Mouse (Mus musculus) embryo, embryonic 10.5 days (tissue): ENCODE results near the gene Sipa1l3.

Experiments used
- DNase-seq: peaks from one replicate; pipeline ENCODE4 v3.0.0-alpha.2; 2015; ENCODE audit warnings: low spot score

Gene Sipa1l3

DNA sequence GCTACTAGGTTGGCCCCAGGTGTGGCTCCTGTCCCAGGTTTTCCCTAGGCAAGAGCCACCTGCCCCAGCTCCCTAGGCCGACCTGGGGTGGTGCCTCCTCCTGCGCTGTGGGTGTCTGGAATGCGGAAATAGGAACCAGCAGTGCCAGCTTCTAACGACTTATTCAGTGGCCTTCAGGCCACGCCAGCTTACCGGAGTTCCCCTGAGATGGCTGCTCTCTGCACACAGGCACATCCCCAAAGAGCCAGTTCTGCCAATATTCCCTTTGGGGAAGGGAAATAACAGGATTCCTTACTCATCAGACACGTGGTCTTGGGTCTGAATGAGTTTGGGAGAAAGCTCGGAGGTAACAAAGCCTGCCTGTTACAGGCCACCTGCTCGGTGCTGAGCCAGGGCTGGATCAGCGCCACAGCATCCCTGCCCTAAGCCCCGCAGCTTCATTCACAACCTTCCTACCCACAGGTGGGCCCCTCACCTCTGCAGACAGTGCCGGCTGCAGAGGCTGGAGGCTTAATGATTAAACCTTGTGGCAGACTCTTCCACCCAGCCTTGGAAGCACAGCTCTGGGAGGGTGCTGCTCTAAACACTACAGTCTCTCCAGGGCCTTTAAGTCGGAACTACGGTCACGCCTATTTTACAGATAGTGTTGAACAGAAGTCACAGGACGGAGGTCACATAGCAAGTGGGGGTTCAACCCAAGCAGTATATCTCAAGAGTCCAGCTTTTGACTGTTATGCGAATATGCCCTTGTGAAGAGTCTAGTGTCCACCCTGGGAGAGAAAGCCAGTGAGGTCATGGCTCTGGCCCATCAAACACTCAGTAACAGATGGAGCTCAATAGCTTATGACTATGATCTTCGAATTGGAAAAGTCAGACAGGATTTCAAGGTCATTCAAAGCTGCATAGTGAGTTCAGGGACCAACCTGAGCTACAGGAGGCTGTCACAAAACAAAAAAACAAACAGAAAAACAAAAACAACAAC is 12.8 kb downstream of the Sipa1l3 start:
- DNase-seq, result no peak

GRCm38 (mm10) chr7:29504683-29505290 is 13.7 kb downstream of the Sipa1l3 start:
- no peak for DNase-seq

GRCm38 (mm10) chr7:29503616-29504015 is 14.8 kb downstream of the Sipa1l3 start:
- DNase-seq, result no peak

DNA sequence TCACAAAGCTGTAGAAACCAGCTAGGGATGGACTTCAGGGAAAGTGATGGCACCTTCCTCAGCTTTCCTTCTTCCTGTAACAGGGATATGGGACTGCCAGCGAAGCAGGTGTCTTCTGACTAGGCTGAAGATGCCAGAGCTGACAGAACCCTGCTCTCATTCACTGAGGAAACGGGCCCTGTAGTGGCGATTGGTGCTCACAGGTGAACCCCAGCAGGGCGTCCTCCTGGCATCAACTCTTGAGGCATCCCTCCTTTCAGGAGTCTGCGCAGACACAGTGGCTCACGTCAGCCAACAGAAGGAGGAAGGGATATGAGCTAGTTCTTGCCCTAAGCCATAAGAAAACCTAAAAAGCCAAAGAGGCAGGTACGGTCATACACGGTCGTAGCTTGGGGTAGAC is 17.2 kb downstream of the Sipa1l3 start:
- DNase-seq, result no peak

DNA sequence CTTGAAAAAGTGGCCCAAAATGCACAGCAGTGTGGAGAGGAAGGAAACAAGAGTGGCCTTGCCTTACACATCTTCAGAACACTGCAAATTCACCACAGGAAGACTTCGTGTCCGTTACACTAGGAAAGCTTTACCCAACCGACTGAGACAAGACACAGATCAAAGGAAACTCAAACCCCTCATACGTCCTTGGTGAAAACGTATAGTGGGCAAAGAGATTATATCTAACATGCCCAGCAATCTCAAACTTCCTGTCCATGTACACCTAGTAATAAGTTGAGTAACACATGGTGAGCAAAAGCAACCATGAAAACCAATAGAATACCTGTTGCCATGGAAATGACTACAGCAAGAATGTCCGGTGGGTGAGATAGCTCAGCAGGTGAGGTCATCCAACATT is 19.4 kb downstream of the Sipa1l3 start:
- DNase-seq, result no peak

- peak; percentile 55 for DNase-seq
Measured at GRCm38 (mm10) chr7:29496953-29497590, 21.4 kb downstream of the Sipa1l3 start.

- peak; percentile 56 for DNase-seq
Measured at GRCm38 (mm10) chr7:29496332-29496731, 22.1 kb downstream of the Sipa1l3 start.

- no peak for DNase-seq
Measured at GRCm38 (mm10) chr7:29495880-29496279, 22.6 kb downstream of the Sipa1l3 start.

GRCm38 (mm10) chr7:29494854-29495253 is 23.6 kb downstream of the Sipa1l3 start:
- DNase-seq, result no peak

DNA sequence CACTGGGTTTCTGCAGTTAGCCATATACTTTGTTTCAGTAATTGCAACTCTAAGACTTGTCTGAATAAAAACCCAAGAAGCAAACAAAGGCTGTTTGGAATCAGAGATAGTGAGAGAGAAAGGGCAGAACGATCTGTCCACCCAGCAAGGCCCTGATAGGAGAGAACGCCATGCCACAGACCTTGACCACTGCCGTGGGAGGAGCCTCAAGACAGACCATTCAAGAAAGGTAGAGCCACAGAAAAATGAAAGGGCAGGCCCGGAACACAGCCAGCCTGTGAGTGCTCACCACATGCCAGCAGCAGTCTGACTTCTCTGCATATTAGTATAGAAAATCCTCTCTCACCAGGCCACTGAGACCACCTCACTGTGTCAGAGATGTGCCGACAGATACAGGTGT is 24.4 kb downstream of the Sipa1l3 start:
- DNase-seq, result no peak

DNA sequence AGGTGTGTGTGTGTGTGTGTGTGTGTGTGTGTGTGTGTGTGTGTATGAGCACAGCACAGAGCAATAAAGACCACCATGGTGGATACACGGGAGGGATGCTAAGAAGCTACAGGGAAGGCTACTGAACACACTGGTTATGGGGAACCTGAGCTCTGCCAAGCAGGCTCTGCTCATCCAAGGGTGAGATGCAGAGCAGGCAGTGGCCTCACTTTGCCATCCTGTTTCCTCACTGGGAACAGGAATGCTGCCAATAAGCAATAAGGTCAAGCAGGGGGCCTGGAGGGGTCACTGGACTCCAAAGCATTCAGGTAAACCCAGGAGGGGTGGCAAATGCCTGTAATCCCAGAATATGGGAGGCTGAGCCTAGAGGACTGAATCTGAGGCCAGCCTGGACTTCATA is 25.4 kb downstream of the Sipa1l3 start:
- no peak for DNase-seq

DNA sequence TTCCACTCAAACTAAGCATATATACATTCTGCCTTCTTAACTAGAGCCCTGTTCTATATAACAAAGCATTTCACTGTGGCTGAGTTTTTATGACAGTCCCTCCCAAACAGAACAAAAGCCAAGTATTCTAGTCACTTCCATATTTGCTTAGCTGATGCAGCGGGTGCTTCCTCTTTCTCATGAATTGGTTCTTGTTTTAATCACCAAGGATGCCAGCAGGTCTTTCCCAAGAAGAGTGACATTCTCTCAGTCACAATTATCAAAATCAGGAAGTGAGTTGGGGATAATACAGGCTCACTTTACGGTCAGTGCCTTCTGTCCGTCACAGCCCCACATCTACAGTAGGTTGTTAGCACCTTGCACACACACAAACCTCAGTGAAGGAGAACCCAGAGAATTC is 26.6 kb downstream of the Sipa1l3 start:
- no peak for DNase-seq

GRCm38 (mm10) chr7:29491471-29491755 is 27.0 kb downstream of the Sipa1l3 start:
- no peak for DNase-seq

DNA sequence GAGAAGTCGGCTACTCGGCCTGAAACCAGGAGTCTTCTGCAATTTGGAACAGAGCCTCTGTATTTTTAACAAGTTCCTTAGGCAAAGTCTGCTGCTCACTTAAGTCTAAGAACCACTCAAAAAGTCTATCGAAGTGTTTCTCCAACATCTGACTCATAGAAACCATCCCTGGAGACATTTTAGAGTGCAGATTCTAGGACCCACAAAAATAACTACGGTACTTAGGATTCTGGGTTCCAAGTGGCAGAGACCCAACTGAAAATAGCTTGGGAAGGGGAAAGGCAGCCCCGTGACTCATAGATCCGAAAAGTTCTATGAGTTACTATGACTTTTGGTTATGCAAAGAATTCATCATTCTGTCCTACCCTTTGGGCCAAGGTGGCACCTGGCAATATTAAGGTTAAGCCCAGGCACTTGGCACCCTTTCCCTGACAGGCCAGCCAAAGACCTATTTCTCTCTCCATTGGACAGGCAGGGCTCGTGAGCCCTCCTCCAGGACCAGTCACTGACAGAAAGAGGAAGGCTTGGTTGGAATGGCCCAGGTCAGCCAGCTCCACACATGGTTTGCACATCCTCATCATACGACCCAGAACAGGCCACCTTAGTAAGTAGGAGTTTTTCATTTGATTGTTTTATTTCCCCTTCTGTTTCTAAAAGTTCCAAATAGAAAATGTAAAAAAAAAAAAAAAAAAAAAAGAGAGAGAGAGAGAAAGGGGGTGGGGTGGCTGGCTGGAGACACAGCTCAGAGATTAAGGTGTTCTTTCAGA is 27.6 kb downstream of the Sipa1l3 start:
- DNase-seq, result no peak

- DNase-seq, result peak; percentile 84
Measured at GRCm38 (mm10) chr7:29489851-29490250, 28.6 kb downstream of the Sipa1l3 start.

GRCm38 (mm10) chr7:29489364-29489763 is 29.1 kb downstream of the Sipa1l3 start:
- DNase-seq, result no peak

DNA sequence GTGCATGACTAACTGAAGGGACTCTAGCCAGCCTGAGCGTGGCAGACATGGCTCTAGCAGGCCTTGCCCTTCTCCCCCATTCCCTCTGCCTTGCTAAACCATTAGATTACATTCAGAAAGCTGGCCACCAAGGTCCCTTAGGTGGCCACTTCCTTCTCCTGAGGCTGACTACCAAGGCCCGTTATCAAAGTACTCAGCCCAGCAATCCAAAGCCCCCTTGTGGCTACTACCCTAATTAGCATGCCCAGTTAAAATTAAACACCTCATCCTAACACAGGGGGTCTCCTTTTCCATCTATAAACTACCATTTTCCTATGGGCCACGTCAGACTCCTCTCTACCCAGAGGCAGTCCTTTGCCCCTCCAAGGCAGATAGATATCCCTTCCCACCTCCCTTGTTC is 31.7 kb downstream of the Sipa1l3 start:
- DNase-seq, result no peak

- no peak for DNase-seq
Measured at GRCm38 (mm10) chr7:29485721-29486120, 32.7 kb downstream of the Sipa1l3 start.

DNA sequence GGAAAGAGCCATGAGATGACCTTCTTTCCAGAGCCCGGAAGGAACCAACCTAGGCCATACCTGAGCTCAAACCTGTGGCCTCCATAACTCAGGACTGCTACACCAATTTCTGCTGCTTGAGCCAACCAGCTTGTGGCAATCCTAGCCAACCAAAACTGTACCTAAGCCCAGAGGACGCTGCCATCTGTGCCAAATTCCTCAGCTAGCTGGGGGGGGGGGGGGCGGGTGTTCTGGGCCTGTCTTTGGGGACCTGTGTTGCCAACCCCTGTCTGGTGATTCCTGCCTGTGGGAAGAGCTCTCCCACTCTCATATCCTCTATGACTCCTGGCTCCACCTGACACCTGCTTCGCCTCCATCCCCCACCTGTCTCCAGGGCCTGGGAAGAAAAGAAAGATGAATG is 34.9 kb downstream of the Sipa1l3 start:
- DNase-seq, result no peak

DNA sequence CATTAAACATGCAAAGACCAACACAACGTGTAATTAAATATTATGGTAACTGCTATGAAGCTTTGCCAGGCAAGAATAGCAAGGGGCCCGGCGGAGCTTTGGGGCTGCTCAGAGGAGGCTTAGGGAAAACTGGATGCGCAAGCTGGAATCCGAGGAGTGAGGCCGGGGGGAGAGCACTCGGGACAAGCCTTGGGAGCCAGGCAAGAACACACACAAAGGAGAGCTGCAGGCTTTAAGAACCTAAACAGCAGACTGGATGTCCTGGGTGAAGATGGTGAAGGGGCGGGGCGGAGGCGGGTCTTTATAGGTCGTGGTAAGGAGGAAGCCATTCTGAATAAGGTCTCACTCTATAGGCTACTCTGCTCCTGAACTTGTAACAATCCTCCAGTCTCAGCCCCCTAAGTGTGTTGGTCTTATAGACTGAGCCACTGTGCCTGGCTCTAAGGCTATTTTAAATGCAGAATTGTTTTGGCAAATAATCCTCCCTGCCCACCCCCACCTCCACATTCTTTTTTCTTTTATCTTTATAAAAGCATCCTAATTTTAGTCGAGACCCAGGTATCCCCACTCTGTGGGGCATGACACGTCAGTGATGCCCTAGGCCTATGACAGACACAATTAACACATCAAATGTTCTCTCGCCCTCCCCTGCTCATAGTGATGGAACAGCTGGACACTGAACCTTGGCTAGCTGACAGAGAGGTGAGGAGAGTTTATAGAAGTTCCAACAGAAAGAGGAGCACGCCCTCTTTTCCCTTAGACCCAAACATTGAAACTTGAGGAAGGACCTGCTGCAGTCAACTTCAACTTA is 36.9 kb downstream of the Sipa1l3 start:
- DNase-seq, result peak; percentile 63

DNA sequence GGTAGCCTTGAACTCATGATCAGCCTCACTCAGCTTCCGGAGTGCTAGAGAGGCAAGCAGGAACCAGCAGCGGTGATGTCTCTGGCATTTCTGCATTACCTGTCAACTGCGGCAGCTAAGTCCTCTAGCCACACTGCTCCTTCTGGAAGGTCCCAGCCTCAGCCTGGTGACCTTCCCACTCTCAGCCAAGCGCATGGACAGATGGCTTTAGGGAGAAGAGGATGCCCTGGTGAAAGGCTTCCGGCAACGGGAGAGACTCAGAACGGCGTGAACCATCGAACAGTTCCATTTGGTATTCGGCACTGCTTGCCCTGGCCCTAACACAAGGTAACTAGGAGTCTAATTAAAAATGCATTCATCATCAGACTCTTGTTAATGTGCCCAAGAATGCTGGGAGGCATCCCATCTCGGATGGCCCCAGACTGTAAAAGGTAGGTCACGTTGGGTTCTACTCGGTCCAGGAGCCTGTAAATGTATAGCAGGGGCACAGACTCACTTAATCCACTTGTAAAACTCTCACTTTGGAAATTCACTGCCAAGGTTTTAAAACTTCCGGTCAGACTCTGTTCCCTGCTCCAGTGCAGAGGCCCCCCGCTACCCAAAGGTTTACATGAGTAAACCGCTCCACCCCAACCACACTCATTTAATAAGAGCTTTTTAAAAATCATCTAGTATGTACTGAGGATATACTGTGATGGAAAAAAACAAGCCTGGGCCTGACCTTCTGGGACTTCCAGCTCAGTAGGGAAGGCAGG is 37.7 kb downstream of the Sipa1l3 start:
- no peak for DNase-seq
